Mouse (Mus musculus) heart, postnatal 25 days (tissue): Measurements from ENCODE around the gene Zfp93. TPM values are rescaled to one million over a fixed set of nuclear protein-coding genes. Genes with fewer than 3 reads are reported as not detected.

ENCODE experiments used
- DNase-seq: peaks from one replicate; pipeline ENCODE4 v3.0.0; 2022; ENCODE audit warnings: low spot score
- intact Hi-C: fragments of 180-260 bp; cut with DNase I; formaldehyde crosslinking; loops from one replicate; pipeline ENCODE4 v1.15.1; 2025
- total RNA-seq, 2 experiments: library from RNA; stranded (reverse); gene quantifications; 2 replicates each; pipeline ENCODE4 v1.2.3; 2021

The Zfp93 gene
- total RNA-seq, 2 experiments from 2014 or later = 3.2 to 3.7 TPM

- intact Hi-C loops = no loop called here
- no peak for DNase-seq
Measured at GRCm38 (mm10) chr7:24325197-24325596, 55.0 kb downstream of the Zfp93 start.

GRCm38 (mm10) chr7:24325675-24326128 lies 55.5 kb downstream of the Zfp93 start:
- DNase-seq = no peak
- intact Hi-C loops = no loop called here

GRCm38 (mm10) chr7:24326273-24327135 lies 56.3 kb downstream of the Zfp93 start:
- DNase-seq = no peak
- intact Hi-C loops = no loop called here

Other genes starting within 250 kb of the Zfp93 start
- gene Vmn1r183, start 217.2 kb upstream of the Zfp93 start, total RNA-seq = not detected
- 10 to 100 TPM; 12.6 to 13.5 TPM for gene Zfp180, start 188.5 kb upstream of the Zfp93 start, total RNA-seq
- 1 to 10 TPM; 3.2 to 4.2 TPM for gene Zfp112, start 158.1 kb upstream of the Zfp93 start, total RNA-seq
- gene Zfp235, start 136.3 kb upstream of the Zfp93 start, total RNA-seq = 1 to 10 TPM; 5.1 to 5.5 TPM
- under 1 TPM; 0.14 to 0.44 TPM for gene Zfp114, start 95.4 kb upstream of the Zfp93 start, total RNA-seq
- gene Zfp111, start 59.0 kb upstream of the Zfp93 start, total RNA-seq = 1 to 10 TPM; 3.6 to 4.0 TPM
- 1 to 10 TPM; 1.7 to 2.1 TPM for gene Zfp109, start 32.9 kb upstream of the Zfp93 start, total RNA-seq
- 1 to 10 TPM; 1.7 to 1.8 TPM for gene Zfp108, start 15.6 kb upstream of the Zfp93 start, total RNA-seq
- 1 to 10 TPM; 3.1 to 4.5 TPM for gene Zfp61, start 30.8 kb downstream of the Zfp93 start, total RNA-seq
- gene Zfp94, start 46.2 kb downstream of the Zfp93 start, total RNA-seq = 1 to 10 TPM; 1.8 to 2.5 TPM
- gene Tescl, start 63.5 kb downstream of the Zfp93 start, total RNA-seq = not detected
- not detected for gene Lypd5, start 78.8 kb downstream of the Zfp93 start, total RNA-seq
- under 1 TPM; 0.70 to 0.81 TPM for gene Kcnn4, start 99.8 kb downstream of the Zfp93 start, total RNA-seq
- 1 to 10 TPM; 7.6 TPM for gene Smg9, start 129.2 kb downstream of the Zfp93 start, total RNA-seq
- not detected for gene Irgc1, start 181.9 kb downstream of the Zfp93 start, total RNA-seq
- gene Plaur, start 192.1 kb downstream of the Zfp93 start, total RNA-seq = 1 to 10 TPM; 2.1 to 2.2 TPM
- 10 to 100 TPM; 13.1 to 13.9 TPM for gene Cadm4, start 211.6 kb downstream of the Zfp93 start, total RNA-seq
- gene Zfp428, start 236.6 kb downstream of the Zfp93 start, total RNA-seq = 10 to 100 TPM; 15.1 to 15.6 TPM
- not detected for gene AC161166.1, start 242.0 kb downstream of the Zfp93 start, total RNA-seq